ENCODE assay signal across 15 mouse cellular contexts in genomic region chr5:30242410-30242809, GRCm38 (mm10). TPM values are rescaled to one million over a fixed set of nuclear protein-coding genes. Genes with fewer than 3 reads are reported as not detected.
DNase-seq lines count a peak whose midpoint lies in the region; ATAC-seq and TF ChIP-seq lines count a peak whose summit lies in the region.
"Had no signal": no experiment of that assay in that cellular context is flagged by ENCODE, and none has a peak within 500 bp of the region (broad histone marks: within the 10 kb centered on the region; RNA-seq: fewer than 3 reads in every experiment).

No protein-coding gene starts in this region.

- TF ChIP-seq CTCF in lung, postnatal 0 days (IDR thresholded peaks at IDR 0.05) = no peak

- no peak overlapping the region for H3K4me2 ChIP-seq in heart, embryonic 11.5 days
- H3K4me2 ChIP-seq in lung, postnatal 0 days (replicated peaks; ENCODE audit: low read depth, low read length) = no peak overlapping the region
- H3K4me2 ChIP-seq in stomach, embryonic 14.5 days (replicated peaks; ENCODE audit: low read depth, low read length) = no peak overlapping the region
- H3K4me2 ChIP-seq: forebrain, embryonic 12.5 days; liver, embryonic 15.5 days had no signal

- H3K9ac ChIP-seq in heart, embryonic 11.5 days (ENCODE audit: low read depth, low read length) = no peak overlapping the region
- H3K9ac ChIP-seq in lung, postnatal 0 days (replicated peaks; ENCODE audit: low read depth) = no peak overlapping the region
- no peak overlapping the region for H3K9ac ChIP-seq in stomach, embryonic 14.5 days (replicated peaks; ENCODE audit: low read depth, low read length)
- H3K9ac ChIP-seq: forebrain, embryonic 12.5 days; liver, embryonic 15.5 days had no signal

- no peaks in the 10 kb centered on the region for H3K9me3 ChIP-seq in heart, embryonic 11.5 days (replicated peaks; ENCODE audit: control insufficient read depth, low read length)
- H3K9me3 ChIP-seq in lung, postnatal 0 days (ENCODE audit: low read length) = no peaks in the 10 kb centered on the region
- H3K9me3 ChIP-seq in stomach, embryonic 14.5 days (ENCODE audit: control insufficient read depth, low read depth, low read length) = no peaks in the 10 kb centered on the region
- H3K9me3 ChIP-seq: forebrain, embryonic 12.5 days; liver, embryonic 15.5 days had no signal

- TF ChIP-seq EP300 in lung, postnatal 0 days (IDR thresholded peaks at IDR 0.05) = no peak

- peaks cover 32% of the 10 kb centered on the region for H3K4me1 ChIP-seq in heart, embryonic 11.5 days (ENCODE audit: control insufficient read depth, insufficient read depth, low read length)
- peaks cover 4% of the 10 kb centered on the region; the same call in 1 of the 2 replicates for H3K4me1 ChIP-seq in lung, postnatal 0 days (ENCODE audit: insufficient read depth, low read depth, low read length)
- H3K4me1 ChIP-seq in stomach, embryonic 14.5 days (ENCODE audit: control insufficient read depth, insufficient read depth, low read length) = peaks cover 2% of the 10 kb centered on the region; the same call in 1 of the 2 replicates

- WGBS in heart, embryonic 11.5 days (ENCODE audit: insufficient replicate concordance) = 28% methylated on average over 1 of the region's 1 CpGs
- 7% methylated on average over 1 of the region's 1 CpGs for WGBS in lung, postnatal 0 days
- 23% methylated on average over 1 of the region's 1 CpGs for WGBS in stomach, embryonic 14.5 days

- no peak for DNase-seq in heart, adult 8-10 months (ENCODE audit: low spot score)
- DNase-seq in lung, postnatal 0 days (ENCODE audit: low spot score) = peak; percentile 60
- DNase-seq in lung, postnatal 10 days = no peak
- peak; percentile 56 for DNase-seq in adipocyte (ENCODE audit: low spot score)
- DNase-seq in retina, embryonic 14.5 days (ENCODE audit: low spot score) = no peak
- no peak for DNase-seq in thymus, postnatal 25 days
- DNase-seq: cerebellum, adult 9-10 months had no signal

- peak overlapping the region; percentile 1; the same call in 1 of the 2 replicates for H3K27ac ChIP-seq in heart, embryonic 11.5 days (ENCODE audit: low read depth, low read length)
- H3K27ac ChIP-seq in lung, postnatal 0 days (ENCODE audit: low read length) = no peak overlapping the region
- H3K27ac ChIP-seq in stomach, embryonic 14.5 days (ENCODE audit: low read length) = no peak overlapping the region
- H3K27ac ChIP-seq: forebrain, embryonic 12.5 days; liver, embryonic 15.5 days had no signal

- ATAC-seq in heart, embryonic 11.5 days (replicated peaks; ENCODE audit: insufficient number of reproducible peaks, low FRiP score, low TSS enrichment) = 0 out of 2 replicates have a peak, but pooled peaks have one; percentile 10
- peak; percentile 48; the same call in 1 of the 2 replicates for ATAC-seq in lung, postnatal 0 days
- peak; percentile 53; the same call in 1 of the 2 replicates for ATAC-seq in stomach, embryonic 14.5 days (ENCODE audit: insufficient number of reproducible peaks, insufficient read depth, low FRiP score, low read depth)

- no peaks in the 10 kb centered on the region for H3K27me3 ChIP-seq in heart, embryonic 11.5 days (ENCODE audit: control insufficient read depth, insufficient read depth, low read length)
- no peaks in the 10 kb centered on the region for H3K27me3 ChIP-seq in lung, postnatal 0 days (replicated peaks; ENCODE audit: insufficient read depth, low read length)
- H3K27me3 ChIP-seq in stomach, embryonic 14.5 days (ENCODE audit: control insufficient read depth, insufficient read depth, low read length) = no peaks in the 10 kb centered on the region
- H3K27me3 ChIP-seq: forebrain, embryonic 12.5 days; liver, embryonic 15.5 days had no signal

- H3K36me3 ChIP-seq in heart, embryonic 11.5 days (ENCODE audit: control insufficient read depth, insufficient read depth, low read length) = no peaks in the 10 kb centered on the region; the same call in 1 of the 2 replicates
- no peaks in the 10 kb centered on the region for H3K36me3 ChIP-seq in lung, postnatal 0 days (ENCODE audit: insufficient read depth, low read length)
- H3K36me3 ChIP-seq in stomach, embryonic 14.5 days (ENCODE audit: control insufficient read depth, insufficient read depth, low read length) = no peaks in the 10 kb centered on the region
- H3K36me3 ChIP-seq: forebrain, embryonic 12.5 days; liver, embryonic 15.5 days had no signal

- H3K4me3 ChIP-seq in heart, embryonic 11.5 days (ENCODE audit: low read depth, low read length) = no peak overlapping the region
- H3K4me3 ChIP-seq in lung, postnatal 0 days (ENCODE audit: low read depth, low read length) = no peak overlapping the region
- no peak overlapping the region for H3K4me3 ChIP-seq in stomach, embryonic 14.5 days (ENCODE audit: low read depth, low read length)
- H3K4me3 ChIP-seq: forebrain, embryonic 12.5 days; liver, embryonic 15.5 days had no signal

RNA-seq across cellular contexts. Expression of gene Selenoi, which starts 10.0 kb away (rescaled TPM):
- 22.9 and 24.9 TPM in 2 replicates for polyA plus RNA-seq in heart, embryonic 11.5 days (2014; fragmentation: Nextera tagmentation; extraction: Ambion mirVana)
- 10 to 100 TPM; 14.0 to 18.9 (median 16.1) TPM for total RNA-seq in heart, adult 8-10 months (2022)
- 9.4 and 11.0 TPM in 2 replicates for polyA plus RNA-seq in lung, postnatal 0 days (2015; fragmentation: Nextera tagmentation; extraction: Ambion mirVana)
- polyA plus RNA-seq in stomach, embryonic 14.5 days (2014; fragmentation: Nextera tagmentation; extraction: Ambion mirVana) = 23.9 and 24.4 TPM in 2 replicates

RNA-seq across cellular contexts. Expression of gene Adgrf3, which starts 36.9 kb away (rescaled TPM):
- polyA plus RNA-seq in heart, embryonic 11.5 days (2014; fragmentation: Nextera tagmentation; extraction: Ambion mirVana) = 0.24 and 0.62 TPM in 2 replicates
- under 1 TPM in 1 of 4 experiments, not detected in 3; 0.57 TPM for total RNA-seq in heart, adult 8-10 months (2022)
- polyA plus RNA-seq in lung, postnatal 0 days (2015; fragmentation: Nextera tagmentation; extraction: Ambion mirVana) = 0.13 and 0.18 TPM in 2 replicates
- polyA plus RNA-seq in stomach, embryonic 14.5 days (2014; fragmentation: Nextera tagmentation; extraction: Ambion mirVana) = 0.59 and 0.81 TPM in 2 replicates
- total RNA-seq: layer of hippocampus, adult 8-10 months; left cerebral cortex, postnatal 25 days; megakaryocyte, adult 5-6 weeks had no signal
- polyA plus RNA-seq: forebrain, embryonic 12.5 days; liver, embryonic 15.5 days had no signal

RNA-seq across cellular contexts. Expression of gene Drc1, which starts 38.8 kb away (rescaled TPM):
- 0.36 TPM in 1 of 2 replicates, not detected in the other for polyA plus RNA-seq in heart, embryonic 11.5 days (2014; fragmentation: Nextera tagmentation; extraction: Ambion mirVana)
- total RNA-seq in heart, adult 8-10 months (2022) = not detected
- 6.5 and 8.4 TPM in 2 replicates for polyA plus RNA-seq in lung, postnatal 0 days (2015; fragmentation: Nextera tagmentation; extraction: Ambion mirVana)
- polyA plus RNA-seq in stomach, embryonic 14.5 days (2014; fragmentation: Nextera tagmentation; extraction: Ambion mirVana) = 0.60 and 0.64 TPM in 2 replicates
- total RNA-seq: granulocyte monocyte progenitor cell, adult 5-6 weeks had no signal

Comparison
In these comparisons a context has a peak if more than half of its experiments do, and no peak if none do; other contexts are left out.
1. DNase-seq: peak in lung, postnatal 0 days (single experiment) and adipocyte (single experiment); none in heart, adult 8-10 months (single experiment), lung, postnatal 10 days (single experiment), retina, embryonic 14.5 days (single experiment) and thymus, postnatal 25 days (single experiment).
2. Peak in every context shown above with its lines, with median percentiles within 50 percentile points of each other: ATAC-seq.